Mouse (Mus musculus): ENCODE measurements around the gene Epo. TPM values are rescaled to one million over a fixed set of nuclear protein-coding genes. Genes with fewer than 3 reads are reported as not detected.

Epo gene
- polyA plus RNA-seq, 1 experiment, result not detected

DNA sequence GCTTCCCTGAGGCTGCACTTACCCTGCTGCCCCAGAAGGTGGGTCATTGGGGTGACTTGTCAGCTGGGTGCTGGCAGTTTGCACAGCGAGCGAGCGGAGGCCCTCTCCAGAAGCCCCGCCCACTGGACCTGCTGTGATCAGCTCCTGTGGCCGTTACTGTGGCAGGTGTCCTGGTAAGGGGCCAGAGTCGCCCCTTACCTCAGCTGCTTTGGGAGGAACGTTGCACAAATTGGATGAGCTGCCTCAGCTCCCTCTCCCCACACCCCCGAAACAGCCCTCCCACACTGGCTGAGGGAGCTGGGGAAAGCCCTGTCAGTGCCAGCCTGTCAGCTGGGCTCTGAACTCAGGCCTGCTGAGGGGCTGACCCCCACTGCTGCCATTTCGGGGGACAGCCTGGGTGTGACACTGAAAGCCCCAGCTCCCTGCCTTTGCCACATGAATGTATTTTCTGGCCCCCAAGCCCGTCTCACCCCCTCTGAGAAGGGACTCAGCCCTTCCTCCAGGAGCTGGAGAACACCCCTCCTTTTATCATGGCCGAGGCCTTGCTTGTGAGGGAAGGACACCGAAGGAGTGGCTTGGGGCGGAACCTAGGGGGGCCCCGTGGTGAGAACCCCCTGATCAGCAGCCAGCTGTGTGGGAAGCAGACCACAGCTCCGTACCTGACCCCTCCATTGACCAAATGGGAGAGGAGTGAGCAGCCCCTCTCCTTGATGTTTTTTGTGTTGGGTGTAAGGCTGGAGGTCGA lies 6.7 kb downstream of the Epo start:
- WGBS, result 19% methylated on average over 16 of the region's 16 CpGs
- Histone ChIP-seq H3K27ac (ENCODE audit: insufficient read depth, low read depth, low read length) (peak overlapping the region; percentile 70), H3K4me3 (ENCODE audit: insufficient read depth, low read depth, low read length) (no peak overlapping the region), H3K4me1 (ENCODE audit: control insufficient read depth, insufficient read depth, low read length) (peaks cover 74% of the 10 kb centered on the region)
- TF ChIP-seq CTCF (IDR thresholded peaks at IDR 0.05; ENCODE audit: insufficient read depth, low read depth, low read length) (no peak), POLR2A (IDR thresholded peaks at IDR 0.05; ENCODE audit: insufficient read depth, low read depth, low read length) (no peak)

DNA sequence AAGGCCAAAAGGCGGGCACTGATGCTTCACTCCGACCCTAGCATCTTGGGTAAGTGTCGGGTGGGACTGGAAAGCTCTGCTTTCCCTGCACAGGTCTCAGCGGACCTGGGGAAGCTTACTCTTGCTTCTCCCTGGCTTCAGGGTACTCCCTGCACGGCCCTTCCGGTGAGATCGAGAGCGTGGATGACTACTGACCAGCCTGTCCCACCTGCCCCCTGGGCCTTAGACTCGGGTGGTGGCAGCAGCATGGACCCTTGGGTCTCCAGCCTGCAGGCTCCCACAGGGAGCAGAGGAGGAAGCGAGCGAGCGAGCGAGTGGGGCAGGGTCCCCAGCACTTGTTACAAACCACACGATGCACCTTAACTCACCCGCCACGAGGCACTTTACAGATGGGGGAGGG lies 7.5 kb downstream of the Epo start:
- H3K27ac ChIP-seq (ENCODE audit: insufficient read depth, low read depth, low read length), result no peak overlapping the region
- TF ChIP-seq CTCF (IDR thresholded peaks at IDR 0.05; ENCODE audit: insufficient read depth, low read depth, low read length) (no peak), POLR2A (IDR thresholded peaks at IDR 0.05; ENCODE audit: insufficient read depth, low read depth, low read length) (no peak)
- peaks cover 74% of the 10 kb centered on the region for H3K4me1 ChIP-seq (ENCODE audit: control insufficient read depth, insufficient read depth, low read length)
- WGBS, result 69% methylated on average over 16 of the region's 16 CpGs
- H3K4me3 ChIP-seq (ENCODE audit: insufficient read depth, low read depth, low read length), result no peak overlapping the region

DNA sequence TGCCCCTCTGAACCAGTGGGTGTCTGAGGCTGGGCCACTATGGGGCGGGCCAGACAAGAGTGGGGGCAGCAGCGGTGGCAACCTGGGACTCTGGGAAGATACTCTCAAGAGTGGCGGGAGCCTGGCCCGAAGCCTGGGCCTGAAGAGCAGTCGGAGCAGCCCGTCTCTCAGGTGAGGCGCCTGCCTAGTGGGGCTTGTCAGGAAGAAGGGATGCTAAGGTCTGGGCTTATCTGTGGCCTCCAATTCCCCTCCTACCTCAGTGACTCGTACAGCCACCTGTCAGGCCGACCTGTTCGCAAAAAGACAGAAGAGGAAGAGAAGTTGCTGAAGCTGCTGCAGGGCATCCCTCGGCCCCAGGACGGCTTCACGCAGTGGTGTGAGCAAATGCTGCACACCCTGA lies 8.4 kb downstream of the Epo start:
- no peak overlapping the region for H3K27ac ChIP-seq (ENCODE audit: insufficient read depth, low read depth, low read length)
- no peak overlapping the region for H3K4me3 ChIP-seq (ENCODE audit: insufficient read depth, low read depth, low read length)
- peaks cover 67% of the 10 kb centered on the region for H3K4me1 ChIP-seq (ENCODE audit: control insufficient read depth, insufficient read depth, low read length)
- no peak for TF ChIP-seq CTCF (IDR thresholded peaks at IDR 0.05; ENCODE audit: insufficient read depth, low read depth, low read length)
- no peak for TF ChIP-seq POLR2A (IDR thresholded peaks at IDR 0.05; ENCODE audit: insufficient read depth, low read depth, low read length)
- 88% methylated on average over 13 of the region's 13 CpGs for WGBS

DNA sequence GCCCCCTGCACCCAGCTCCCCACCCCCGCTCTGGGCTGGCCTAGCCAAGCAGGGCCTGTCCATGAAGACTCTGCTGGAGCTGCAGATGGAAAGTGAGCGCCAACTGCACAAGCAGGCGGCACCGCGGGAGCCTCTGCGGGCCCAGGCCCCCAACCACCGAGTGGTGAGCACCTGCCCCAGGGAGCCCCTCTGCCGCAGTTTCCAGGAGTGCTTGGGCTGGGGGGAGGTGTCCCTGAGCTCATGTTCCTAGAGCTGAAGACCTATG lies 8.9 kb downstream of the Epo start:
- TF ChIP-seq CTCF (IDR thresholded peaks at IDR 0.05; ENCODE audit: insufficient read depth, low read depth, low read length), result no peak
- TF ChIP-seq POLR2A (IDR thresholded peaks at IDR 0.05; ENCODE audit: insufficient read depth, low read depth, low read length), result no peak
- no peak overlapping the region for H3K4me3 ChIP-seq (ENCODE audit: insufficient read depth, low read depth, low read length)
- H3K27ac ChIP-seq (ENCODE audit: insufficient read depth, low read depth, low read length), result peak overlapping the region; percentile 81; the same call in 1 of the 2 replicates
- 67% methylated on average over 8 of the region's 8 CpGs for WGBS
- peaks cover 63% of the 10 kb centered on the region for H3K4me1 ChIP-seq (ENCODE audit: control insufficient read depth, insufficient read depth, low read length)

DNA sequence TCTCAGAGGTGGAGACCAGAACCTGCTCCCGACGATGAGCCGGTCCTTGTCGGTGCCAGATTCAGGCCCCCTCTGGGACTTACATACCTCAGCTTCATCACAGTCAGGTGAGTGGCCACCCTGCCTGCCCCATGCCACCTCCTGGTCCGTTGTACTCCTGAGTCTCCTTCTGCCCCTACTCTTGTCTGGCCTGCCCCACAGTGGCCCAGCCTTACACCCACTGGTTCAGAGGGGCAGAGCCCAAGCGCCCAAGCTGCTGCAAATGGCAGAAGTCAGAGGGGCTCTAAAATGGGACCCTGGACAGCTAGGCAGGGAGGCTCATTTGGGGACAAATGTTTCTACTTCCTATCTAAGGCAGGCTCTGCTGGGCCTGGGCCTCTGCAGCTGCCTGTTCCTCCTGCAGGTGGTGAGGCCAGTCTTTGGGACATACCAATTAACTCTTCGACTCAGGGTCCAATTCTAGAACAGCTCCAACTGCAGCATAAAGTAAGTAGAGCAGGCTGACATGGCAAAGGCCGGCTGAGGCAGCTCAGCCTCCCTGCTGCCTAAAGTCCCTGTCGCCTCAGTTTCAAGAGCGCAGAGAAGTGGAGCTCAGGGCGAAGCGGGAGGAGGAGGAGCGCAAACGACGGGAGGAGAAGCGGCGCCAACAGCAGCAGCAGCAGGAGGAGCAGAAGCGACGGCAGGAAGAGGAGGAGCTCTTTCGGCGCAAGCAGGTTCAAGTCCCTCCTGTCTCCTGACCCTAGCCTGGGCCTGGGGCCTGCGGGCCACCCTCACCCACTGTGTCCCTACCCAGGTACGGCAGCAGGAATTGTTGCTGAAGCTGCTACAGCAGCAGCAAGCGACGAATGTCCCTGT lies 9.4 kb downstream of the Epo start:
- peaks cover 57% of the 10 kb centered on the region for H3K4me1 ChIP-seq (ENCODE audit: control insufficient read depth, insufficient read depth, low read length)
- no peak overlapping the region for H3K4me3 ChIP-seq (ENCODE audit: insufficient read depth, low read depth, low read length)
- 56% methylated on average over 25 of the region's 25 CpGs for WGBS
- peak overlapping the region; percentile 81; the same call in 1 of the 2 replicates for H3K27ac ChIP-seq (ENCODE audit: insufficient read depth, low read depth, low read length)
- TF ChIP-seq POLR2A (IDR thresholded peaks at IDR 0.05; ENCODE audit: insufficient read depth, low read depth, low read length) (no peak), CTCF (IDR thresholded peaks at IDR 0.05; ENCODE audit: insufficient read depth, low read depth, low read length) (no peak)

DNA sequence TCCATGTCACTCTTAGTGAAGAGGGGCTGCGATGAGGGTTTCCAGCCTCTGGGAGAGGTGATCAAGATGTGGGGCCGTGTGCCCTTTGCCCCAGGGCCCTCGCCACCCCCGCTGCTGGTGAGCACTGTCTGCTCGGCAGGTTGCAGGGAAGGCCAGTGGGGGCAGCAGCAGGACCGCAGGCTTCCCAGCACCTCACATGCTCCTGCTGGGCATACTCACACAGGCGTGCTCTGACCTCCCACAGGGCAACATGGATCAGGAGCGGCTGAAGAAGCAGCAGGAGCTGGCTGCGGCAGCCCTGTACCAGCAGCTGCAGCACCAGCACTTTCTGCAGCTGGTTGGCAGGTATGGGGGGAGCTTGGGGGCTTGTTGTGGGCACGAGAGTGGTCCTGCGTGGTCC lies 10.3 kb downstream of the Epo start:
- WGBS, result 61% methylated on average over 11 of the region's 11 CpGs
- H3K4me3 ChIP-seq (ENCODE audit: insufficient read depth, low read depth, low read length), result no peak overlapping the region
- no peak overlapping the region for H3K27ac ChIP-seq (ENCODE audit: insufficient read depth, low read depth, low read length)
- TF ChIP-seq CTCF (IDR thresholded peaks at IDR 0.05; ENCODE audit: insufficient read depth, low read depth, low read length), result no peak
- no peak for TF ChIP-seq POLR2A (IDR thresholded peaks at IDR 0.05; ENCODE audit: insufficient read depth, low read depth, low read length)
- peaks cover 54% of the 10 kb centered on the region for H3K4me1 ChIP-seq (ENCODE audit: control insufficient read depth, insufficient read depth, low read length)

DNA sequence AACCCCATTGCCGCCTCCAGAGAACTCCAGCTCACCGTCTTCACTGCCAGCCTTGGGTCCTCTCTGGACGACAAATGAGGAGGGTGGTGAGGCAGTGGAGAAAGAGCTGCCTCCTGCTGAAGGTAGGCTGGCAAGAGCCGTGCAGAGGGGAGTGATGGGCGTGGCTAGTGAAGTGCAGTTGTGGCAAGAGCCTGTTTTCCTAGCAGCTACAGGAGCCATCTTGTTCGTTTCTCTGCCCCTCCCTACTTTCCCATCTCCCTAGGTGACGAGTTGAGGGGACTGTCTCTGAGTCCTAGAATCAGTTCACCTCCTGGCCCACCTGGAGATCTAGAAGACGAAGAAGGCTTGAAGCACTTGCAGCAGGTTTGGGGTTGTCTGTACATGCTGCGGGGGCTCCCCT lies 11.2 kb downstream of the Epo start:
- WGBS, result 66% methylated on average over 9 of the region's 9 CpGs
- TF ChIP-seq POLR2A (IDR thresholded peaks at IDR 0.05; ENCODE audit: insufficient read depth, low read depth, low read length) (no peak), CTCF (IDR thresholded peaks at IDR 0.05; ENCODE audit: insufficient read depth, low read depth, low read length) (no peak)
- Histone ChIP-seq H3K27ac (ENCODE audit: insufficient read depth, low read depth, low read length) (no peak overlapping the region), H3K4me3 (ENCODE audit: insufficient read depth, low read depth, low read length) (no peak overlapping the region), H3K4me1 (ENCODE audit: control insufficient read depth, insufficient read depth, low read length) (peaks cover 50% of the 10 kb centered on the region)

DNA sequence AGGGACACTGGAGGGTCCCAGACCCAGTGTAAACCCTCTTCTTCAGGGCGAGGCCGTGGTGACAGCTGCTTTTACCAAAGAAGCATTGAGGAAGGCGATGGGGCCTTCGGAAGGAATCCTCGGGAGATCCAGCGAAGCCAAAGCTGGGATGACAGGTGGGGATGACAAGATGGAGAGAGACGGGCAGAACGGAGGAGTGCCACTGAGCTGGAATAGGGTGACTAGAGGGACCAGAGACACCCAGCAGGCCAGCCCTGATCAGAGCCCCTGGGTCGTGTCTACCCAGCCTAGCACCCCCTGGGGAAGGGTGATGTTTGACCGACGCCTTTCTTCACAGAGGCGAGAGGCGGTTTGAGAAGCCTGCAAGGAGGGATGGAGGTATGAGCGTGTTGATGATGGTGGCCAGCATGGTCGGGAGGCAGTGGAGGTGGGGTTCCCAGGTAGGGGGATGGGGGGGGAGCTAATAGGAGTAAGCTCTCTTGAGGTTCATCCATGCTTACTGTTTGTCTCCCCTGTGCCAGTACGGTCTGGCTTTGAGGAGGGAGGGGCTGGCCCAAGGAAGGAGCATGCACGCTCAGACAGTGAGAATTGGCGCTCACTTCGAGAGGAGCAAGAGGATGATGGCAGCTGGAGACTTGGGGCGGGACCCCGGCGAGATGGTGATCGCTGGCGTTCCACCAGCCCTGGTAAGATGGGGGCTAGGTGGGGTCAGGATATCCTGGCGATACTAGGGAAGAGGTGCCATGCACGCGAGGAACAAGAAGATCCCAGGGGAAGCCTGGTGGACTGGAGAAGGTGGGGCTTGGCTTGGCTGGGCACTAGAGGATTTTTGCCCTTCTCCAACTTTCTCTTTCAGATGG lies 13.1 kb downstream of the Epo start:
- H3K27ac ChIP-seq (ENCODE audit: insufficient read depth, low read depth, low read length), result no peak overlapping the region
- no peak overlapping the region for H3K4me3 ChIP-seq (ENCODE audit: insufficient read depth, low read depth, low read length)
- 89% methylated on average over 27 of the region's 27 CpGs for WGBS
- TF ChIP-seq CTCF (IDR thresholded peaks at IDR 0.05; ENCODE audit: insufficient read depth, low read depth, low read length) (no peak), POLR2A (IDR thresholded peaks at IDR 0.05; ENCODE audit: insufficient read depth, low read depth, low read length) (no peak)
- H3K4me1 ChIP-seq (ENCODE audit: control insufficient read depth, insufficient read depth, low read length), result peaks cover 38% of the 10 kb centered on the region
